Mouse (Mus musculus) myocyte (in vitro differentiated cells): ENCODE measurements around the gene Hsd3b7.

Source experiments
- MAX ChIP-seq: IDR thresholded peaks from one replicate; pipeline ENCODE4 v1.6.1; 2011; ENCODE audit warnings: low read depth, mild to moderate bottlenecking, control low read depth
- POLR2A ChIP-seq: IDR thresholded peaks from one replicate; pipeline ENCODE4 v1.6.1; 2011; ENCODE audit warnings: low read depth, mild to moderate bottlenecking, control low read depth, moderate library complexity; ENCODE audit not compliant: insufficient read length
- SRF ChIP-seq: IDR thresholded peaks from one replicate; pipeline ENCODE4 v1.6.1; 2011; ENCODE audit warnings: low read depth; ENCODE audit not compliant: control insufficient read depth, insufficient read length
- TCF3 ChIP-seq: IDR thresholded peaks from one replicate; pipeline ENCODE4 v1.6.1; 2011; ENCODE audit warnings: low read depth, control low read depth; ENCODE audit not compliant: insufficient read length

- TF ChIP-seq POLR2A: no peak
- TF ChIP-seq MAX: no peak
- TF ChIP-seq TCF3: no peak
- no peak for TF ChIP-seq SRF
Measured at GRCm38 (mm10) chr7:127759716-127760115, 40.7 kb upstream of the Hsd3b7 start.
